Mouse (Mus musculus) olfactory bulb, adult 2 months (tissue): ENCODE results near the gene Xrcc6. TPM values are rescaled to one million over a fixed set of nuclear protein-coding genes. Genes with fewer than 3 reads are reported as not detected.

Experiments used
- H3K27ac ChIP-seq: fragments of 200-500 bp; 2 replicates; pipeline ENCODE4 v1.5.1; 2012; ENCODE audit warnings: low read depth, low read length; ENCODE audit not compliant: insufficient read depth
- H3K4me1 ChIP-seq: fragments of 200-500 bp; 2 replicates; pipeline ENCODE4 v1.6.1; 2012; ENCODE audit warnings: low read length; ENCODE audit not compliant: control insufficient read depth, insufficient read depth
- H3K4me3 ChIP-seq: fragments of 200-500 bp; 2 replicates; pipeline ENCODE4 v1.5.1; 2012; ENCODE audit warnings: mild to moderate bottlenecking, low read depth, low read length, moderate library complexity; ENCODE audit not compliant: insufficient read depth
- CTCF ChIP-seq: fragments of 200-500 bp; IDR thresholded peaks from 2 replicates; pipeline ENCODE4 v1.5.1; 2012; ENCODE audit warnings: low read depth, mild to moderate bottlenecking, low read length, moderate library complexity; ENCODE audit not compliant: insufficient read depth
- POLR2A ChIP-seq: fragments of 200-500 bp; IDR thresholded peaks from 2 replicates; pipeline ENCODE4 v1.6.1; 2012; ENCODE audit warnings: mild to moderate bottlenecking, low read depth, low read length, moderate library complexity; ENCODE audit not compliant: insufficient read depth
- WGBS: fragments of 180-500 bp; shearing (Covaris S2); methylation state at CpG from one replicate; pipeline ENCODE4 v1.1.7; 2018; 5-methylcytosine and 5-hydroxymethylcytosine counted together
- polyA plus RNA-seq: library from polyadenylated mRNA; stranded (reverse); fragments of >200 nt; gene quantifications from 2 replicates; pipeline ENCODE4 v1.2.4, GENCODE M21; 2012; ENCODE audit warnings: low replicate concordance; ENCODE audit not compliant: missing spikeins, insufficient read depth, insufficient read length

The Xrcc6 gene
- polyA plus RNA-seq, 1 experiment = 1,163 TPM

- no peak overlapping the region for H3K4me3 ChIP-seq
- no peak overlapping the region for H3K27ac ChIP-seq
- H3K4me1 ChIP-seq = no peaks in the 10 kb centered on the region
- TF ChIP-seq POLR2A (no peak), CTCF (no peak)
- WGBS = 68% methylated on average over 14 of the region's 14 CpGs
These were observed 76.3 kb downstream of the Xrcc6 start for GRCm38 (mm10) chr15:82063909-82064308.

GRCm38 (mm10) chr15:82065511-82065910 lies 77.9 kb downstream of the Xrcc6 start:
- Histone ChIP-seq H3K4me1 (peaks cover 3% of the 10 kb centered on the region; the same call in 1 of the 2 replicates), H3K27ac (no peak overlapping the region), H3K4me3 (no peak overlapping the region)
- WGBS = 9% methylated on average over 7 of the region's 7 CpGs
- TF ChIP-seq POLR2A (no peak), CTCF (peak; percentile 54)

- TF ChIP-seq POLR2A = no peak
- TF ChIP-seq CTCF = no peak
These were observed 82.3 kb downstream of the Xrcc6 start, which contains the start of gene Mei1 for GRCm38 (mm10) chr15:82069898-82070297. Gene Mei1, plus strand, starts transcription at chr15:82069996.

GRCm38 (mm10) chr15:82071816-82072469 lies 84.3 kb downstream of the Xrcc6 start:
- TF ChIP-seq CTCF = no peak
- 93% methylated on average over 26 of the region's 26 CpGs for WGBS
- no peak overlapping the region for H3K4me3 ChIP-seq

More at GRCm38 (mm10) chr15:82069898-82070297, 82.3 kb downstream of the Xrcc6 start, which contains the start of gene Mei1:
- Histone ChIP-seq H3K4me1 (peaks cover 3% of the 10 kb centered on the region; the same call in 1 of the 2 replicates), H3K4me3 (no peak within 1 kb of the TSS), H3K27ac (no peak within 1 kb of the TSS)
- 27% methylated on average over 40 of the region's 40 CpGs for WGBS

GRCm38 (mm10) chr15:82073490-82073889 lies 85.9 kb downstream of the Xrcc6 start:
- 83% methylated on average over 7 of the region's 7 CpGs for WGBS
- TF ChIP-seq POLR2A = no peak
- TF ChIP-seq CTCF = no peak
- Histone ChIP-seq H3K27ac (no peak overlapping the region), H3K4me1 (peaks cover 3% of the 10 kb centered on the region; the same call in 1 of the 2 replicates), H3K4me3 (no peak overlapping the region)

More at GRCm38 (mm10) chr15:82071816-82072469, 84.3 kb downstream of the Xrcc6 start:
- H3K27ac ChIP-seq = no peak overlapping the region
- H3K4me1 ChIP-seq = peaks cover 3% of the 10 kb centered on the region; the same call in 1 of the 2 replicates

GRCm38 (mm10) chr15:82079883-82080282 lies 92.2 kb downstream of the Xrcc6 start:
- no peak overlapping the region for H3K27ac ChIP-seq
- TF ChIP-seq CTCF = no peak
- TF ChIP-seq POLR2A = no peak
- 73% methylated on average over 10 of the region's 10 CpGs for WGBS
- H3K4me3 ChIP-seq = no peak overlapping the region
- peaks cover 2% of the 10 kb centered on the region; the same call in 1 of the 2 replicates for H3K4me1 ChIP-seq

- Histone ChIP-seq H3K4me1 (peaks cover 9% of the 10 kb centered on the region), H3K4me3 (no peak overlapping the region), H3K27ac (no peak overlapping the region)
- TF ChIP-seq POLR2A (no peak), CTCF (peak; percentile 47; the same call in 1 of the 2 replicates)
- 38% methylated on average over 7 of the region's 7 CpGs for WGBS
These were observed 93.5 kb downstream of the Xrcc6 start for GRCm38 (mm10) chr15:82081161-82081560.

- 64% methylated on average over 9 of the region's 9 CpGs for WGBS
- Histone ChIP-seq H3K4me1 (peaks cover 25% of the 10 kb centered on the region), H3K27ac (peak overlapping the region; percentile 95), H3K4me3 (no peak overlapping the region)
- TF ChIP-seq POLR2A (no peak), CTCF (no peak)
These were observed 98.0 kb downstream of the Xrcc6 start for GRCm38 (mm10) chr15:82085606-82086005.

- peak overlapping the region; percentile 95 for H3K27ac ChIP-seq
- peaks cover 25% of the 10 kb centered on the region for H3K4me1 ChIP-seq
- WGBS = 49% methylated on average over 12 of the region's 12 CpGs
- TF ChIP-seq CTCF (peak; percentile 33; the same call in 1 of the 2 replicates), POLR2A (no peak)
- H3K4me3 ChIP-seq = no peak overlapping the region; the same call in 1 of the 2 replicates
These were observed 98.5 kb downstream of the Xrcc6 start for GRCm38 (mm10) chr15:82086131-82086530.

GRCm38 (mm10) chr15:82087266-82087665 lies 99.6 kb downstream of the Xrcc6 start:
- WGBS = 11% methylated on average over 10 of the region's 10 CpGs
- Histone ChIP-seq H3K4me3 (no peak overlapping the region), H3K27ac (peak overlapping the region; percentile 74), H3K4me1 (peaks cover 31% of the 10 kb centered on the region)
- TF ChIP-seq POLR2A (no peak), CTCF (0 out of 2 replicates have a peak, but pooled peaks have one; percentile 9)

Other genes starting within 250 kb of the Xrcc6 start
- gene Zc3h7b, start 242.8 kb upstream of the Xrcc6 start, polyA plus RNA-seq = not detected in 2 replicates
- not detected in 2 replicates for gene Rangap1, start 242.3 kb upstream of the Xrcc6 start, polyA plus RNA-seq
- 278 TPM in 1 of 2 replicates, not detected in the other for gene Tef, start 185.4 kb upstream of the Xrcc6 start, polyA plus RNA-seq
- gene Tob2, start 129.0 kb upstream of the Xrcc6 start, polyA plus RNA-seq = not detected in 2 replicates
- not detected in 2 replicates for gene Phf5a, start 115.9 kb upstream of the Xrcc6 start, polyA plus RNA-seq
- 365 TPM in 1 of 2 replicates, not detected in the other for gene Aco2, start 115.5 kb upstream of the Xrcc6 start, polyA plus RNA-seq
- gene Polr3h, start 61.6 kb upstream of the Xrcc6 start, polyA plus RNA-seq = not detected in 2 replicates
- gene Csdc2, start 51.1 kb upstream of the Xrcc6 start, polyA plus RNA-seq = not detected in 2 replicates
- gene Pmm1, start 26.9 kb upstream of the Xrcc6 start, polyA plus RNA-seq = not detected in 2 replicates
- not detected in 2 replicates for gene 1700029P11Rik, start 7.3 kb upstream of the Xrcc6 start, polyA plus RNA-seq
- gene Desi1, start 46.0 kb downstream of the Xrcc6 start, polyA plus RNA-seq = 107 TPM in 1 of 2 replicates, not detected in the other
- gene Snu13, start 59.8 kb downstream of the Xrcc6 start, polyA plus RNA-seq = not detected in 2 replicates
- not detected in 2 replicates for gene 4930407I10Rik, start 71.3 kb downstream of the Xrcc6 start, polyA plus RNA-seq
- not detected in 2 replicates for gene Mei1, start 82.2 kb downstream of the Xrcc6 start, polyA plus RNA-seq
- gene Ccdc134, start 140.1 kb downstream of the Xrcc6 start, polyA plus RNA-seq = not detected in 2 replicates
- 282 TPM in 1 of 2 replicates, not detected in the other for gene Srebf2, start 159.3 kb downstream of the Xrcc6 start, polyA plus RNA-seq
- gene Shisa8, start 225.0 kb downstream of the Xrcc6 start, polyA plus RNA-seq = not detected in 2 replicates
- gene Tnfrsf13c, start 236.5 kb downstream of the Xrcc6 start, polyA plus RNA-seq = not detected in 2 replicates